Mouse (Mus musculus) embryonic facial prominence, embryonic 15.5 days (tissue): Measurements from ENCODE around the gene Fut8. TPM values are rescaled to one million over a fixed set of nuclear protein-coding genes. Genes with fewer than 3 reads are reported as not detected.
"Not testable (repeated sequence)": the region's sequence is repeated elsewhere in the genome, so short reads cannot be mapped to it uniquely, and the experiment has no call there.

ENCODE experiments used
- ATAC-seq: fragments of 200-750 bp; cut with Nextera tagmentation; 2 replicates; pipeline ENCODE4 v1.8.0; 2017; ENCODE audit warnings: low read depth, moderate TSS enrichment; ENCODE audit not compliant: insufficient number of reproducible peaks, low FRiP score, low TSS enrichment
- H3K27ac ChIP-seq: fragments of 300-500 bp; sonication (generic); replicated peaks from 2 replicates; pipeline ENCODE4 v1.5.1; 2015; ENCODE audit warnings: mild to moderate bottlenecking, inconsistent platforms
- H3K27me3 ChIP-seq: fragments of 300-500 bp; sonication (generic); 2 replicates; pipeline ENCODE4 v1.6.1; 2015; ENCODE audit warnings: inconsistent platforms
- H3K36me3 ChIP-seq: fragments of 300-500 bp; sonication (generic); 2 replicates; pipeline ENCODE4 v1.6.1; 2015; ENCODE audit warnings: mild to moderate bottlenecking, inconsistent platforms
- H3K4me1 ChIP-seq: fragments of 300-500 bp; sonication (generic); 2 replicates; pipeline ENCODE4 v1.6.1; 2015; ENCODE audit warnings: inconsistent platforms
- H3K4me2 ChIP-seq: fragments of 300-500 bp; sonication (generic); replicated peaks from 2 replicates; pipeline ENCODE4 v1.6.1; 2015; ENCODE audit warnings: mild to moderate bottlenecking, inconsistent platforms
- H3K4me3 ChIP-seq: fragments of 300-500 bp; sonication (generic); replicated peaks from 2 replicates; pipeline ENCODE4 v1.5.1; 2015; ENCODE audit warnings: mild to moderate bottlenecking, inconsistent platforms
- H3K9ac ChIP-seq: fragments of 300-500 bp; sonication (generic); 2 replicates; pipeline ENCODE4 v1.6.1; 2015; ENCODE audit warnings: inconsistent platforms
- H3K9me3 ChIP-seq: fragments of 300-500 bp; sonication (generic); replicated peaks from 2 replicates; pipeline ENCODE4 v1.6.1; 2016; ENCODE audit warnings: inconsistent platforms
- WGBS: fragments of 180-500 bp; shearing (Covaris S2); methylation state at CpG from one replicate; pipeline ENCODE4 v1.1.7; 2015; 5-methylcytosine and 5-hydroxymethylcytosine counted together
- polyA plus RNA-seq: library from polyadenylated mRNA; unstranded; fragments of >200 nt; fragmentation: Nextera tagmentation; extraction: Ambion mirVana; gene quantifications from 2 replicates; pipeline ENCODE4 v1.2.1, GENCODE M21; 2015

The Fut8 gene
- polyA plus RNA-seq, 1 experiment from 2014 or later: 23.8 TPM

DNA sequence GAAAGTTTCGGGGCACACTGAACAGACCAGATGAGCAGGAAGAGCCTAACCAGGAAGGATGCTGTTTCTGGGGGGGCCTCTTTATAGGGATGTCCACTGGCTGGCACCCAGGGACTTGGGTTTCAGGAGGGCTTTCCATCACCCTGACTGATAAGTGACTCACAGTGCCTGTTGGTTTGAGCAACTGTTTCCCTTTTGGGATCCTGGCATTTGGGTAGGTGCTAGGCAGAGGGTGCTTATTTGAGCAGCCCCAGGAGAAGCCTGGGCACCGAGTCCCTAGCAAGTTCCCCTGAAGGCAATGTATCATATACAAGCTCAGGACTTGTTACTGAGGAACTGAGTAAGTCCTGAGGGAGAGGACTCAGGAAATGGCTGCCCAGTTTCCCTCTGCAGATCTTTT is 267.5 kb downstream of the Fut8 start:
- Histone ChIP-seq H3K4me2 (no peak overlapping the region), H3K4me1 (no peaks in the 10 kb centered on the region), H3K36me3 (no peaks in the 10 kb centered on the region), H3K27me3 (no peaks in the 10 kb centered on the region), H3K27ac (no peak overlapping the region), H3K9me3 (no peaks in the 10 kb centered on the region), H3K4me3 (no peak overlapping the region), H3K9ac (no peak overlapping the region)
- no peak for ATAC-seq
- 76% methylated on average over 2 of the region's 2 CpGs for WGBS

GRCm38 (mm10) chr12:77507770-77508169 is 269.8 kb downstream of the Fut8 start:
- Histone ChIP-seq H3K36me3 (no peaks in the 10 kb centered on the region), H3K4me1 (no peaks in the 10 kb centered on the region), H3K4me3 (no peak overlapping the region), H3K27me3 (no peaks in the 10 kb centered on the region), H3K4me2 (no peak overlapping the region), H3K27ac (no peak overlapping the region), H3K9me3 (no peaks in the 10 kb centered on the region), H3K9ac (no peak overlapping the region)
- ATAC-seq: no peak
- 89% methylated on average over 24 of the region's 24 CpGs for WGBS

DNA sequence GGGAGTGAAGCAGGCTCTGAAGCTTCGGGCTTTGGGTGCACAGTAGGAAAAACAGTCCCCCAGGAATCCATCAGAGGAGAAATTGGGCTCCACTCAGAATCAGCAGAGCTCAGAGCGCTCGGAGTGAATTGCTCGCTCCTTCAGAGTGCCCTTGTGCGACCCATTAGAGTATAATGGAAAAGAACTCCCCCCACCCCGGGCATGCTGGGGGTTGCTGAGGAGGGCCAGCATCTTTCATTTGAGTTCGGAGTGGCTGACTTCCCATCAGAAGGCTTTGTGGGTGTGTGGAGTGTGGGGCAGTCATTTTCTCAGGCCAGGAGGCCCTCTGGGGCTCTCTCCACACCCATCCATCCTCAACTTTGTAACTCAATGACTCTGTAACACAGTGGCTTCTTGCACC is 272.8 kb downstream of the Fut8 start:
- no peak overlapping the region for H3K4me3 ChIP-seq
- H3K4me1 ChIP-seq: no peaks in the 10 kb centered on the region
- H3K27ac ChIP-seq: no peak overlapping the region
- H3K4me2 ChIP-seq: no peak overlapping the region
- no peaks in the 10 kb centered on the region for H3K36me3 ChIP-seq
- H3K9ac ChIP-seq: no peak overlapping the region
- ATAC-seq: no peak
- no peaks in the 10 kb centered on the region for H3K9me3 ChIP-seq
- 87% methylated on average over 7 of the region's 7 CpGs for WGBS
- H3K27me3 ChIP-seq: no peaks in the 10 kb centered on the region

DNA sequence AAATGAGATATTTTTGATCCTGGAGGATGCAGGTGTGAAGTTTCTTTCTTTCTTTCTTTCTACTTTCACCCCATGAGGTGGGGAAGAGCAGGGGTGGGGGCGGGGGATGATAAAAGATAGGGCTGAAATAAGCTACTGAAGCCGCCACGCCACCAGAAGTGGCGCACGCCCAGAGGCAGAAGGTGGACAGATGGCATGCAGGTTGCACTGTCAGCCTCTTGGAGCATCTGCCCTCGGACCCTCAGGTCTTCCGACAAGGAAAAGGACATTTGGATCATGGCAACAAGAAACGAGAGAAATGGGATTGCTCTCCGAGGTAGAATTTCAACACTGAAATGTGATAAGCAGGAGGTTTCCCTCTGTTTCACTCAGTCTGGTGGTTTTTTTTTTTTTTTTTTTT is 273.3 kb downstream of the Fut8 start:
- WGBS: 66% methylated on average over 9 of the region's 9 CpGs

GRCm38 (mm10) chr12:77511631-77512030 is 273.7 kb downstream of the Fut8 start:
- Histone ChIP-seq H3K4me3 (no peak overlapping the region), H3K4me1 (no peaks in the 10 kb centered on the region), H3K27ac (no peak overlapping the region), H3K4me2 (no peak overlapping the region), H3K9me3 (no peaks in the 10 kb centered on the region), H3K9ac (no peak overlapping the region), H3K36me3 (no peaks in the 10 kb centered on the region), H3K27me3 (no peaks in the 10 kb centered on the region)
- ATAC-seq: no peak
- 80% methylated on average over 3 of the region's 3 CpGs for WGBS

More for the DNA sequence above, 273.3 kb downstream of the Fut8 start:
- Histone ChIP-seq H3K4me3 (no peak overlapping the region), H3K4me2 (no peak overlapping the region), H3K9ac (no peak overlapping the region), H3K36me3 (no peaks in the 10 kb centered on the region), H3K27me3 (no peaks in the 10 kb centered on the region), H3K9me3 (no peaks in the 10 kb centered on the region), H3K4me1 (no peaks in the 10 kb centered on the region), H3K27ac (no peak overlapping the region)
- no peak for ATAC-seq

- Histone ChIP-seq H3K4me3 (no peak overlapping the region), H3K9ac (no peak overlapping the region)
- 51% methylated on average over 6 of the region's 6 CpGs for WGBS
Measured at GRCm38 (mm10) chr12:77516805-77517204, 278.9 kb downstream of the Fut8 start.

GRCm38 (mm10) chr12:77517691-77518090 is 279.8 kb downstream of the Fut8 start:
- H3K27ac ChIP-seq: no peak overlapping the region
- no peaks in the 10 kb centered on the region for H3K36me3 ChIP-seq
- H3K4me3 ChIP-seq: no peak overlapping the region
- no peaks in the 10 kb centered on the region for H3K4me1 ChIP-seq
- ATAC-seq: no peak
- H3K9ac ChIP-seq: no peak overlapping the region
- no peaks in the 10 kb centered on the region for H3K27me3 ChIP-seq
- no peaks in the 10 kb centered on the region for H3K9me3 ChIP-seq
- WGBS: 68% methylated on average over 12 of the region's 12 CpGs
- no peak overlapping the region for H3K4me2 ChIP-seq

More at GRCm38 (mm10) chr12:77516805-77517204, 278.9 kb downstream of the Fut8 start:
- Histone ChIP-seq H3K27me3 (no peaks in the 10 kb centered on the region), H3K9me3 (no peaks in the 10 kb centered on the region), H3K4me2 (no peak overlapping the region), H3K27ac (no peak overlapping the region), H3K36me3 (no peaks in the 10 kb centered on the region), H3K4me1 (no peaks in the 10 kb centered on the region)
- ATAC-seq: no peak

DNA sequence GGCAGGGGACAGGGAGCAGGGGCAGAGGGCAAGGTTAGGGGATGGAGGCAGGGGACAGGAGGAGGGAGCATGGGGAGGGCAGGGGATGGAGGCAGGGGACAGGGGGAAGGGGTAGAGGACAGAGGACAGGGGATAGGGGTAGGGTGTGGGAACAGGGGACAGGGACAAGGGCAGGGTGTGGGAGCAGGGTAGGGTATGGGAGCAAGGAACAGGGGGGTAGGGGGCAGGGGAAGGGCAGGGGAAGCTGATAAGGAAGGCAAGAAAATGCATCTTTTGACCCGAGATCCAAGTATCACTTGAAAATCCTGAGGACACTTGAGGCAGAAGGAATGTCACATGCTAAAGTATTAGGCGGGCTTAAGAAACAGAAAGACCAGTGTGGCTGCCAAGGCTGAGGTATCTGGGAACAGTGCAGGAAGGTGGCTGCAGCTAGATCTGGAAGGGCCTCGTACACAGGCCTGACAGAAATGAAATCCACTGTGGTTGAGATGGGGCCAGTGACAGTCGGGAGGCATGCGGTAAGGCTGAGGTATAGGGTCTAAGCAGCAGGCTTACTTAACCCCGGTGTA is 281.7 kb downstream of the Fut8 start:
- Histone ChIP-seq H3K9me3 (no peaks in the 10 kb centered on the region), H3K4me3 (no peak overlapping the region), H3K4me2 (no peak overlapping the region), H3K27ac (no peak overlapping the region), H3K9ac (no peak overlapping the region), H3K27me3 (no peaks in the 10 kb centered on the region), H3K4me1 (no peaks in the 10 kb centered on the region), H3K36me3 (no peaks in the 10 kb centered on the region)
- ATAC-seq: no peak
- 54% methylated on average over 6 of the region's 6 CpGs for WGBS

DNA sequence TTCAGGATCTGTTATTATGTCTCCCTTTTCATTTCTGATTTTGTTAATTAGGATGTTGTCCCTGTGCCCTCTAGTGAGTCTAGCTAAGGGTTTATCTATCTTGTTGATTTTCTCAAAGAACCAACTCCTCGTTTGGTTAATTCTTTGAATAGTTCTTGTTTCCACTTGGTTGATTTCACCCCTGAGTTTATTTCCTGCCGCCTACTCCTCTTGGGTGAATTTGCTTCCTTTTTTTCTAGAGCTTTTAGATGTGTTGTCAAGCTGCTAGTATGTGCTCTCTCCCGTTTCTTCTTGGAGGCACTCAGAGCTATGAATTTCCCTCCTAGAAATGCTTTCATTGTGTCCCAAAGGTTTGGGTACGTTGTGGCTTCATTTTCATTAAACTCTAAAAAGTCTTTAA is 286.1 kb downstream of the Fut8 start:
- H3K27ac ChIP-seq, H3K4me3 ChIP-seq, H3K9ac ChIP-seq, H3K4me2 ChIP-seq, H3K4me1 ChIP-seq, H3K27me3 ChIP-seq, H3K9me3 ChIP-seq, H3K36me3 ChIP-seq, ATAC-seq: not testable (repeated sequence)
- 72% methylated on average over 4 of the region's 4 CpGs for WGBS
